Mouse (Mus musculus): ENCODE measurements around the gene Slc29a4. TPM values are rescaled to one million over a fixed set of nuclear protein-coding genes. Genes with fewer than 3 reads are reported as not detected.

Gene Slc29a4
- 1 to 10 TPM; 3.6 to 8.4 TPM for total RNA-seq (2023)

GRCm38 (mm10) chr5:142692248-142692647, at the start of gene Slc29a4:
Gene Slc29a4, plus strand, starts transcription at chr5:142692512.

Other genes with a start within 250 kb of the Slc29a4 start
- 10 to 100 TPM; 53.5 to 55.7 TPM for gene Ap5z1, start 228.6 kb upstream of the Slc29a4 start, total RNA-seq (2023)
- not detected for gene Papolb, start 162.4 kb upstream of the Slc29a4 start, total RNA-seq (2023)
- not detected for gene Radil, start 141.4 kb upstream of the Slc29a4 start, total RNA-seq (2023)
- not detected for gene Mmd2, start 83.7 kb upstream of the Slc29a4 start, total RNA-seq (2023)
- gene Wipi2, start 64.8 kb upstream of the Slc29a4 start, total RNA-seq (2023), result 10 to 100 TPM; 72.7 to 72.8 TPM
- gene Tnrc18, start 125.2 kb downstream of the Slc29a4 start, total RNA-seq (2023), result 100 to 1,000 TPM; 103 to 112 TPM
- 10 to 100 TPM; 11.5 to 12.7 TPM for gene Fbxl18, start 202.9 kb downstream of the Slc29a4 start, total RNA-seq (2023)
- gene Actb, start 214.2 kb downstream of the Slc29a4 start, total RNA-seq (2023), result 1,000 to 10,000 TPM; 7,721 to 7,997 TPM

Data from B cell, adult 67 days (primary cell).